Mouse (Mus musculus) cerebellum, adult 11-12 months (tissue): Measurements from ENCODE around the gene Cntd1.
A peak's percentile ranks its signal among the peaks of the same experiment; 100 is the strongest.

Experiments
- DNase-seq: peaks from one replicate; pipeline ENCODE4 v3.0.0; 2022

Cntd1 gene

GRCm38 (mm10) chr11:101278223-101279192 is at the start of gene Cntd1, which contains the start of gene Coa3:
Gene Cntd1 (plus strand): TSS chr11:101279012.
Gene Coa3 (minus strand): TSS chr11:101279114.
- peak; percentile 80 for DNase-seq

DNA sequence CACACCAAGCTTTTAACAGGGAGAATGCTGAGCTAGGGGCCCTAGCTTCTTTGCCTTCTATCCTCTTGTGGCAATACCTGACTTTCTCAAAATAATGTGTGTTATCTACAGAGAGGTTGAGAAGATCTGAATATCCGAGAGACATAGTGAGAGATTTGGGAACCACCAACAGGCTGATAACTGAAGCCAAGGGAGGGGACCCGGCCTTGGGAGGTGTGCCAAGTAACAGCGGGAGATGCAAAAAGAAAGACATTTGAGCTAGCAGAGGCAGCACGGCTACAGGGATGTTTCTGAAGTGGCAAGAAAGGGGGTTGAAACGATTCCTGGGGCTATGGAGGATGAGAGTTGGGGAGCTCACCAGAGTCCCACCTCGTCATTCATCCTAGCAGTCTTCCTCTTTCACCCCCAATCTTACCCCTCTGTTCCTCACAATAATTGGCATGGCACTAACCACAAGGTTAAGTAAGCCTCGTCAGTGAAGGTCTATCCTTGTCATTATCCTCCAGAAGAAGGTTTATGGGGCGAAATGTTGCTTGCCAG is 49.4 kb upstream of the Cntd1 start:
- DNase-seq: no peak

GRCm38 (mm10) chr11:101230061-101230511 is 48.7 kb upstream of the Cntd1 start:
- DNase-seq: no peak

DNA sequence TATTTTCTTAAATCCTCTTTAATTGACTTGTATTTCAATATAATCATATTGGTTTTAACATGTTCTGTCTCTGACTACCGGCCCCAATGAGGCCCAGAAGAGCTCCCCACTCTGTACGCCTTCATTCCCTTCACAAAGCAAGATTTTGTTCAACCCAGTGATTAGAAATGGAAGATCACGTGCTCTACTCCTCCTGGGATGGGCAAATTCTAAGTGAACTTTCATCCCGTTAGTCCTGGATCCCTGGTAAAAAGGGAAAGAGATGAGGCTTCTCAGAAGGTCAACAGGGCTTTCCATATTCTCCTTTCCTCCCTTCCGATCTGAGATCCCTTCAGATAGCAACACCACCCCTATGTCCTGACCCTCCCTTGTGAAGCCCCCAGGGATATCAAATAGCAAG is 48.3 kb upstream of the Cntd1 start:
- no peak for DNase-seq

DNA sequence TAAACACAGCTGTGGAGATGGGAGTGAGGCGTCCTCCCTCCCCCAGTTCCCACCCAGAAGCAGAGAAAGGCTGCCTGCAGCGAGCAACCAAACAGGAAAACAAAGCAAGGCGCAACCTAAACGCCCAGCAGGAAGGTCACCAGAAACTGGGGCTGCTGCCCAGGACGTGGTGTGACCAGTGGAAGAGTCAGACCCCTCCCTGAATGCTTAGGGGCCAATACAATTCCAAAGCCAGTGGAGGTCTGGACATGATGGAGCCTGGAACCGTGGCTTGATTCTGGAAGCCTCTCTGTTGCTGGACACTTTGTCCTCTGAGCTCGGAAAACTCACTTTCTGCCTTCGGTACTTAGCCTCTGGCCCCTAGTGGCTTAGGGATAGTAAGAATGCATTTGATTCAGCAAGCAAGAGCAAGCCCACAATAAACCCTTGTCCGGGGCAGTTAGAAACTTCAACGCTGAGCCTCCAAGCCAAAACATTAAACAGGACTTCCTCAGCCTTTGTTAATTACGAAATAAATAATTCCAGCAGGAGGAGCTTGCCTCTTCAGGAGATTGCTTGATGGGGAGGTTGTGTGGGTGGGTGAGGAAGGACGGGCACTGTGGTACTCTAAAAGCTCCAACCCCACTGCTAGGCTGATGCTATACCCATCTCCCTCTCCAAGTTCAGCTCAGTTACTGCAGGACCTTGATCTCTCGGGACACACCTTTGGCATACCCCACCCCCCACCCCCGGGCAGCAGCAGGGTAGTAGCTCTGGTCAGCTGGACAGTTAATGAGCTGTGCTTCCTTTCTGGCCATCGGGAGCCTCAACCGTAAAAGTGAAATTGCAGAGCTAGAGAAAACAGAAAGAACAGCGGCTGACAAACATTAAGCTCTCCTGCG is 47.6 kb upstream of the Cntd1 start:
- DNase-seq: no peak

GRCm38 (mm10) chr11:101232010-101232839 is 46.6 kb upstream of the Cntd1 start:
- DNase-seq: no peak

- no peak for DNase-seq
Observed at GRCm38 (mm10) chr11:101233240-101233639, 45.6 kb upstream of the Cntd1 start.

GRCm38 (mm10) chr11:101234124-101234523 is 44.7 kb upstream of the Cntd1 start:
- no peak for DNase-seq

- no peak for DNase-seq
Observed at GRCm38 (mm10) chr11:101235429-101235828, 43.4 kb upstream of the Cntd1 start.

GRCm38 (mm10) chr11:101236782-101237181 is 42.0 kb upstream of the Cntd1 start:
- no peak for DNase-seq

GRCm38 (mm10) chr11:101238071-101238647 is 40.7 kb upstream of the Cntd1 start:
- no peak for DNase-seq

- DNase-seq: no peak
Observed at GRCm38 (mm10) chr11:101245071-101245470, 33.7 kb upstream of the Cntd1 start.

GRCm38 (mm10) chr11:101245855-101246701 is 32.7 kb upstream of the Cntd1 start, which contains the start of gene Ramp2:
Gene Ramp2 (plus strand): TSS chr11:101246028.
- no peak for DNase-seq

- no peak for DNase-seq
Observed at GRCm38 (mm10) chr11:101246702-101247012, 32.2 kb upstream of the Cntd1 start.

GRCm38 (mm10) chr11:101247521-101248030 is 31.2 kb upstream of the Cntd1 start:
- no peak for DNase-seq

- no peak for DNase-seq
Observed at GRCm38 (mm10) chr11:101248258-101248994, 30.4 kb upstream of the Cntd1 start.

DNA sequence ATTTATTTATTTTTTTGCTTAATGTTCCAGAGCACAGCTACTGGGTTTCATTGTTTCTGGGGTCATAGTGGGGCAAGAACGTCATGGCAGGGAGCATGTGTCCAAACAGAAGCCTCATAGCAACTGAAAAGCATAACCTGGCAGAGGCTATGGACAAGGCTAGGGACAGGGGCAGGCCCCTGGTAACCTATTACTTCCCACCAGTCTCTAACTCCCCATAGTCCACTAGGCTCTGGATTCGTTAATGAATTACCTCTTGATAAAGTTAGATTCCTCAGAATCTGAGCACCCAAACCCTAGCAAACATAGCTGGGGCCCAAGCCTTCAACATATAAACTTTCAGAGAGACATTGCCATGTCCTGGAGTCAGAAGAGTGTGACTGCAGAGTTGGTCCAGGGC is 27.8 kb upstream of the Cntd1 start:
- no peak for DNase-seq

GRCm38 (mm10) chr11:101252941-101253340 is 25.9 kb upstream of the Cntd1 start:
- no peak for DNase-seq

GRCm38 (mm10) chr11:101253613-101254389 is 25.0 kb upstream of the Cntd1 start, which contains the start of gene Vps25:
Gene Vps25 (plus strand): TSS chr11:101253707.
- DNase-seq: peak; percentile 75
